Mouse (Mus musculus) kidney, embryonic 14.5 days (tissue): Measurements from ENCODE around the gene Pgghg. TPM values are rescaled to one million over a fixed set of nuclear protein-coding genes. Genes with fewer than 3 reads are reported as not detected.
A peak's percentile ranks its signal among the peaks of the same experiment; 100 is the strongest.

ENCODE experiments used
- ATAC-seq: fragments of 200-750 bp; cut with Nextera tagmentation; 2 replicates; pipeline ENCODE4 v1.8.0; 2017; ENCODE audit warnings: moderate number of reproducible peaks, mild to moderate bottlenecking, moderate TSS enrichment, moderate library complexity; ENCODE audit not compliant: low FRiP score, low TSS enrichment
- H3K27ac ChIP-seq: fragments of 300-500 bp; sonication (generic); 2 replicates; pipeline ENCODE4 v1.5.1; 2014; ENCODE audit warnings: low read depth, mild to moderate bottlenecking, low read length, moderate library complexity, mixed read lengths
- H3K27me3 ChIP-seq: fragments of 300-500 bp; sonication (generic); 2 replicates; pipeline ENCODE4 v1.6.1; 2014; ENCODE audit warnings: mild to moderate bottlenecking, low read length; ENCODE audit not compliant: control insufficient read depth, insufficient read depth
- H3K36me3 ChIP-seq: fragments of 300-500 bp; sonication (generic); 2 replicates; pipeline ENCODE4 v1.6.1; 2014; ENCODE audit warnings: low read length, mixed read lengths; ENCODE audit not compliant: control insufficient read depth, insufficient read depth
- H3K4me1 ChIP-seq: fragments of 300-500 bp; sonication (generic); 2 replicates; pipeline ENCODE4 v1.6.1; 2014; ENCODE audit warnings: low read length, mixed read lengths; ENCODE audit not compliant: control insufficient read depth, insufficient read depth
- H3K4me2 ChIP-seq: fragments of 300-500 bp; sonication (generic); replicated peaks from 2 replicates; pipeline ENCODE4 v1.6.1; 2014; ENCODE audit warnings: low read depth, mild to moderate bottlenecking, low read length
- H3K4me3 ChIP-seq: fragments of 300-500 bp; sonication (generic); 2 replicates; pipeline ENCODE4 v1.5.1; 2014; ENCODE audit warnings: mild to moderate bottlenecking, low read length
- H3K9ac ChIP-seq: fragments of 300-500 bp; sonication (generic); 2 replicates; pipeline ENCODE4 v1.6.1; 2014; ENCODE audit warnings: low read depth, mild to moderate bottlenecking, low read length, moderate library complexity
- H3K9me3 ChIP-seq: fragments of 300-500 bp; sonication (generic); 2 replicates; pipeline ENCODE4 v1.6.1; 2016; ENCODE audit warnings: low read length; ENCODE audit not compliant: control insufficient read depth
- WGBS: fragments of 180-500 bp; shearing (Covaris S2); extraction: QIAGEN DNeasy Blood & Tissue Kit; methylation state at CpG from one replicate; pipeline ENCODE4 v1.1.7; 2014; 5-methylcytosine and 5-hydroxymethylcytosine counted together
- polyA plus RNA-seq: library from polyadenylated mRNA; unstranded; fragments of >200 nt; fragmentation: Nextera tagmentation; extraction: Ambion mirVana; gene quantifications from 2 replicates; pipeline ENCODE4 v1.2.1, GENCODE M21; 2014

Pgghg gene
- polyA plus RNA-seq, 1 experiment from 2014 or later = 20.5 TPM

DNA sequence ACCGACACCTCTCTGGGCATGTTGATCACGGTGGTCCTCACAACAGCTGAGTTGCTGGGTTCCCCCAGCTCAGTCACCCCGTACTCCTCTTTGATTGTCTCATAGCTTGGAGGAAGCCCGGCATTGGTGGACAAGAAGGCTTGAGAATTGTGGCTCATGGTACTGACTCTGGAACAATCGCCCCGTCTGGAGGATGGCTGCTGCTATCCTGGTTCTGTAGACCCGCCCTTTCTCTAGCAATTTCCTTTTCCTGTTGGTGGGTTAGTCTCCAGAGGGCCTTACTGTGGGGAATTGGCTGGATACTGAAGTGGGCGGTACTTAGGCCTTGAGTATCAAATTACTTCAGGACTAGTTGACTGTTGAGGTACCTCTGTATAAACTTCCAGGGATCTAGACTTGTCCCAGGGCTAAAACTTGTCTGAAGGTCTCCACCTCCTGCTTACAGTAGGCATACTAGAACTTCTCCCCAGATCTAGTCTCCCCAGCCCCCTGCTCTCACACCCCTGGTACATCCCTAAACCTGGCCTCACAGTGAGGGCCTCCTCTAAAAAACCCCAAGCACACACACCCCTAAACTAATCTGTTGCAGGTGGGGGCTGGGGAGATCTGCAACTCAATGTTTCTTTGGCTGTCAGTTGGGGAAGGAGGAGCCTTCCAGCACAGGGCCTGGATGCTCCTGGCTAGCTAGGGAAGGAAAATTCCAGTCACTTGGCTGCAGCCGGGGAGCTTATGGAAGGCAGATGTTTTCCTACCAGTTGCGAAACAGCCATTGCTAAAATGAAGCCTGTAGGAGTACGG is 14.8 kb downstream of the Pgghg start, which contains the start of the genes Gm45717 and Ifitm2:
Gene Gm45717, minus strand, starts transcription at position 180 of the 798 bp plus-strand sequence.
Gene Ifitm2, minus strand, starts transcription at position 230 of the 798 bp plus-strand sequence.
- peaks cover 20% of the 10 kb centered on the region for H3K4me1 ChIP-seq
- peak within 1 kb of the TSS; percentile 75 for H3K9ac ChIP-seq
- H3K36me3 ChIP-seq = peaks cover 5% of the 10 kb centered on the region; the same call in 1 of the 2 replicates
- WGBS = 11% methylated on average over 11 of the region's 11 CpGs
- no peaks in the 10 kb centered on the region for H3K27me3 ChIP-seq
- ATAC-seq = peak; percentile 88
- H3K27ac ChIP-seq = peak within 1 kb of the TSS; percentile 91
- H3K4me2 ChIP-seq = peak within 1 kb of the TSS; percentile 70
- no peaks in the 10 kb centered on the region for H3K9me3 ChIP-seq
- peak within 1 kb of the TSS; percentile 55 for H3K4me3 ChIP-seq

GRCm38 (mm10) chr7:140956556-140956869 is 15.3 kb downstream of the Pgghg start:
- no peak for ATAC-seq
- peaks cover 14% of the 10 kb centered on the region for H3K4me1 ChIP-seq
- no peaks in the 10 kb centered on the region for H3K9me3 ChIP-seq
- WGBS = 42% methylated on average over 6 of the region's 6 CpGs
- H3K4me2 ChIP-seq = peak overlapping the region; percentile 70
- no peak overlapping the region for H3K9ac ChIP-seq
- H3K4me3 ChIP-seq = no peak overlapping the region; the same call in 1 of the 2 replicates
- H3K27me3 ChIP-seq = no peaks in the 10 kb centered on the region
- peaks cover 5% of the 10 kb centered on the region; the same call in 1 of the 2 replicates for H3K36me3 ChIP-seq
- H3K27ac ChIP-seq = peak overlapping the region; percentile 91

DNA sequence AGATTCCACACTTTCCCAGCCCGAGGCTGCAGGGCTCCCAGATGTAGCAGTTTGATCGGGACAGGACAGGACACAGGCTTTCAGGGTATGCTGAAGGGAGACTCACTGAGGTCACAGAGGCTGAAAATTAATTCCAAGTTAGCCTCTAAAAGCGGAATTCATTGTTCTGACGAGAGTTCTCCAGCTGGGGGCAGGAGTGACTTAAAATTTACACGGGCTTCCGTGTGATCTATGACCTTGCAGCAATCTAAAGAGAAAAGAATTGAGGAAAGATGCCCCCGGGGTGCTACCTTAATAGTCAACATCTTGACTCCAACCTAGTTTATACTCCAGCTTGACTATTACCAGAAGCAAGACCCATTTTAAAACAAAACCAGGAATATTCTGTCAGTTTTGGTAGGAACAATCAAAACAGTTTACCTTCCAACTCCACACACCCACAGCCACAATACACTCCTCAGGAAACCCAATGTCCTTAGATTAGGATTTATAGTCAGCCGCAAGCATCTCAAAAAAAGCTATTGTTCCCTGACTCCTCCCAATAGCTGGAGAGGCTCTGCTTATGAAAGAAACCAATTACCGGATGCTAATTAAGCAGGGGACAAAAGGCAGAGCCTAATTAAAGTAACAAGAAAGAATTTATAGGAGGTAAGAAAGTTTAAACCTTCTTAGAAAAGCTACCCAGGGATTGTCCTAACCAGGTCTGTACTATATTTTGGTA is 18.1 kb downstream of the Pgghg start:
- Histone ChIP-seq H3K27me3 (no peaks in the 10 kb centered on the region), H3K4me1 (peaks cover 6% of the 10 kb centered on the region), H3K4me2 (no peak overlapping the region), H3K9ac (no peak overlapping the region), H3K27ac (no peak overlapping the region), H3K36me3 (no peaks in the 10 kb centered on the region), H3K9me3 (no peaks in the 10 kb centered on the region), H3K4me3 (no peak overlapping the region)
- ATAC-seq = no peak
- WGBS = 9% methylated on average over 9 of the region's 9 CpGs

GRCm38 (mm10) chr7:140960026-140960425 is 18.8 kb downstream of the Pgghg start:
- no peaks in the 10 kb centered on the region for H3K27me3 ChIP-seq
- H3K9ac ChIP-seq = no peak overlapping the region
- H3K27ac ChIP-seq = no peak overlapping the region
- no peaks in the 10 kb centered on the region for H3K36me3 ChIP-seq
- ATAC-seq = no peak
- no peaks in the 10 kb centered on the region for H3K9me3 ChIP-seq
- no peak overlapping the region for H3K4me2 ChIP-seq
- H3K4me1 ChIP-seq = peaks cover 6% of the 10 kb centered on the region; the same call in 1 of the 2 replicates
- WGBS = 82% methylated on average over 5 of the region's 5 CpGs
- H3K4me3 ChIP-seq = no peak overlapping the region

DNA sequence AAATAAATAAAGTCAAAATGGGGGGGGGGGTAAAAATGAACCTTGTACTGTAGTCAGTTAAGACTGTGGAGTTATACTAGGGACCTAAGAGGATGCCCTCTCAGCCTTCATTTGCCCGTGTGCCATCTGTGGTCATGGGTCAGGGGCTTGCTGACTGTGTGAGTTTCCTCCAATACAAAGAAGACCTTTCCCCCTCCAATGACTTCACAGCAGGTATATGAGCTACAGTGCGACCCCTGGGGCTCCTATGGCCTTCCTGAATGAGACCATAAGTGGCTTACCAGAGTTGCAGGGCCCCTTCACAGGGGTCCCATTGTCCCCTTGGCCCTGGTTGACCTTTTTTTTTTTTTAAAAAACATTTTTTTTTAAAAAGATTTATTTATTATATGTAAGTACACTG is 20.2 kb downstream of the Pgghg start:
- peaks cover 2% of the 10 kb centered on the region; the same call in 1 of the 2 replicates for H3K4me1 ChIP-seq
- no peak overlapping the region for H3K4me2 ChIP-seq
- 65% methylated on average over 2 of the region's 2 CpGs for WGBS
- H3K9ac ChIP-seq = no peak overlapping the region
- ATAC-seq = no peak
- H3K36me3 ChIP-seq = no peaks in the 10 kb centered on the region
- H3K27me3 ChIP-seq = no peaks in the 10 kb centered on the region
- H3K9me3 ChIP-seq = no peaks in the 10 kb centered on the region
- H3K27ac ChIP-seq = no peak overlapping the region
- H3K4me3 ChIP-seq = no peak overlapping the region

DNA sequence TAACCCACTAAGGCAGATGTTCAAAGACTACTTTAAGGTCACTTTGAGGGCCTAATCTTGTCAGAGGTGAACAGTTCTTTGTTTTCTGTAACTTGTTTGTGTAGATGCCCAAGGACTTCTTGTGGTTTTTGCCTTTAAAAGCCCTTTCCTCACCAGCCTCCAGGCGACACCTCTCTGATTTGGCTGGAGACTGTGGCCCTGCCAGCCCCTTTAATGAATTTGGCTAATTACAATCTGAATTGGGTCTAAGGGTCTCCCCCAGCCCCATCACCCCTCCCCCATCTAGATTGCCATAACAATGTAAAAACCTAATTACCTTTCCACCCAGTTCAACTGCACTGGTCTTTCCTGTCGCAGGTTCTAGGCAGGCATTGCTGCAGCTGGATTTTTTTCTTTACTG is 21.5 kb downstream of the Pgghg start:
- ATAC-seq = no peak
- Histone ChIP-seq H3K9me3 (no peaks in the 10 kb centered on the region), H3K4me1 (no peaks in the 10 kb centered on the region; the same call in 1 of the 2 replicates), H3K4me3 (no peak overlapping the region), H3K9ac (no peak overlapping the region), H3K36me3 (no peaks in the 10 kb centered on the region), H3K27me3 (no peaks in the 10 kb centered on the region), H3K4me2 (no peak overlapping the region), H3K27ac (no peak overlapping the region)
- WGBS = 58% methylated on average over 2 of the region's 2 CpGs

DNA sequence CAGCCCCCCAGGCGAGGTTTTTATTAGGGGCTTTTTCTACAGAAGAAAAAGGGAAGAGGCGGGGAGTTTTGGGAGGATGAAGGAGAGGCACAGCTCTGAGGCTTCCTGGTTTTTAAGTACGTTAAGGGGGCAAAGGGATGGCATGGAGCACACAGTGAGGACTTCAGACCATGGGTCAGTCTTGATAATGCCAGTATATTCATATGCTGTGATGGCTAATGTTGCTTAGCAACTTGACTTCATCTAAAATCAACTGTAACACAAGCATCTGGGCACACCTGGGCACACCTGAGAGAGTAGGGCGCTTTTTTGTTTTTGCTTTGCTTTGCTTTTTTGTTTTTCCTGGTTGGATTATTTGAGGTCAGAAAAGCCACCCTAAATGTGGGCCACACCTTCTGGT is 25.7 kb downstream of the Pgghg start, which contains the start of gene Ifitm1:
Gene Ifitm1, plus strand, starts transcription at position 301 of the 400 bp plus-strand sequence.
- Histone ChIP-seq H3K36me3 (no peaks in the 10 kb centered on the region), H3K9ac (no peak within 1 kb of the TSS), H3K4me3 (no peak within 1 kb of the TSS), H3K27me3 (no peaks in the 10 kb centered on the region), H3K4me2 (peak within 1 kb of the TSS; percentile 16), H3K9me3 (no peaks in the 10 kb centered on the region), H3K4me1 (no peaks in the 10 kb centered on the region), H3K27ac (no peak within 1 kb of the TSS)
- WGBS = 85% methylated on average over 4 of the region's 4 CpGs
- no peak for ATAC-seq

- Histone ChIP-seq H3K36me3 (no peaks in the 10 kb centered on the region), H3K4me2 (peak overlapping the region; percentile 16), H3K9me3 (no peaks in the 10 kb centered on the region), H3K9ac (no peak overlapping the region), H3K4me1 (no peaks in the 10 kb centered on the region), H3K4me3 (no peak overlapping the region), H3K27ac (no peak overlapping the region), H3K27me3 (no peaks in the 10 kb centered on the region)
- ATAC-seq = peak; percentile 77
- 6% methylated on average over 14 of the region's 14 CpGs for WGBS
Measured at GRCm38 (mm10) chr7:140967862-140968591, 26.8 kb downstream of the Pgghg start.
